Mouse (Mus musculus) cerebellum, adult 2 months (tissue): ENCODE data around the gene Zp1. TPM values are rescaled to one million over a fixed set of nuclear protein-coding genes. Genes with fewer than 3 reads are reported as not detected.

Source experiments
- DNase-seq, 2 experiments: peaks; one replicate each; pipeline ENCODE4 v3.0.0; 2021
- H3K27ac ChIP-seq: fragments of 200-500 bp; 2 replicates; pipeline ENCODE4 v1.5.1; 2012; ENCODE audit warnings: low read length, control low read depth, inconsistent platforms; ENCODE audit not compliant: insufficient read depth
- H3K27me3 ChIP-seq: fragments of 200-500 bp; 2 replicates; pipeline ENCODE4 v1.6.1; 2012; ENCODE audit warnings: inconsistent platforms, mild to moderate bottlenecking, low read length, moderate library complexity; ENCODE audit not compliant: control insufficient read depth, insufficient read depth
- H3K4me1 ChIP-seq: fragments of 200-500 bp; 2 replicates; pipeline ENCODE4 v1.6.1; 2011; ENCODE audit warnings: low read length; ENCODE audit not compliant: control insufficient read depth, insufficient read depth
- H3K4me3 ChIP-seq: fragments of 200-500 bp; replicated peaks from 2 replicates; pipeline ENCODE3; 2011; ENCODE audit warnings: mild to moderate bottlenecking, low read depth, low read length, control low read depth; ENCODE audit not compliant: insufficient read depth
- CTCF ChIP-seq: fragments of 200-500 bp; IDR thresholded peaks from 2 replicates; pipeline ENCODE4 v1.5.1; 2011; ENCODE audit warnings: low read depth, mild to moderate bottlenecking, control low read depth, low read length, moderate library complexity, borderline replicate concordance; ENCODE audit not compliant: insufficient read depth
- POLR2A ChIP-seq: fragments of 200-500 bp; IDR thresholded peaks from 2 replicates; pipeline ENCODE4 v1.6.1; 2011; ENCODE audit warnings: low read length, control low read depth, borderline replicate concordance; ENCODE audit not compliant: insufficient read depth
- WGBS: fragments of 180-500 bp; shearing (Covaris S2); methylation state at CpG from one replicate; pipeline ENCODE4 v1.1.7; 2018; 5-methylcytosine and 5-hydroxymethylcytosine counted together
- polyA plus RNA-seq: library from polyadenylated mRNA; depleted of rRNA; stranded (reverse); fragments of >200 nt; gene quantifications from 2 replicates; pipeline ENCODE4 v1.2.3, GENCODE M21; 2012

Zp1 gene
- polyA plus RNA-seq, 1 experiment = not detected

- WGBS = 65% methylated on average over 5 of the region's 5 CpGs
- Histone ChIP-seq H3K4me3 (no peak overlapping the region), H3K27ac (no peak overlapping the region), H3K27me3 (no peaks in the 10 kb centered on the region), H3K4me1 (peaks cover 9% of the 10 kb centered on the region)
- no peak for DNase-seq
- no peak for TF ChIP-seq CTCF
- no peak for TF ChIP-seq POLR2A
These were observed 3.9 kb downstream of the Zp1 start for GRCm38 (mm10) chr19:10916506-10916905.

- DNase-seq = no peak
- Histone ChIP-seq H3K4me1 (peaks cover 9% of the 10 kb centered on the region), H3K4me3 (no peak overlapping the region), H3K27ac (no peak overlapping the region), H3K27me3 (no peaks in the 10 kb centered on the region)
- no peak for TF ChIP-seq CTCF
- TF ChIP-seq POLR2A = no peak
- WGBS = 82% methylated on average over 2 of the region's 2 CpGs
These were observed 5.6 kb downstream of the Zp1 start for GRCm38 (mm10) chr19:10914870-10915269.

GRCm38 (mm10) chr19:10914291-10914690 is 6.1 kb downstream of the Zp1 start:
- Histone ChIP-seq H3K27me3 (no peaks in the 10 kb centered on the region), H3K27ac (no peak overlapping the region), H3K4me1 (peaks cover 9% of the 10 kb centered on the region), H3K4me3 (no peak overlapping the region)
- TF ChIP-seq POLR2A (no peak), CTCF (no peak)
- 64% methylated on average over 7 of the region's 7 CpGs for WGBS
- no peak for DNase-seq

- Histone ChIP-seq H3K4me3 (no peak overlapping the region), H3K4me1 (no peaks in the 10 kb centered on the region), H3K27ac (no peak overlapping the region), H3K27me3 (no peaks in the 10 kb centered on the region)
- no peak for DNase-seq
- TF ChIP-seq POLR2A (no peak), CTCF (no peak)
- 87% methylated on average over 6 of the region's 6 CpGs for WGBS
These were observed 11.2 kb downstream of the Zp1 start for GRCm38 (mm10) chr19:10909087-10909721.

GRCm38 (mm10) chr19:10907891-10908290 is 12.5 kb downstream of the Zp1 start:
- Histone ChIP-seq H3K27ac (no peak overlapping the region), H3K4me3 (no peak overlapping the region), H3K4me1 (no peaks in the 10 kb centered on the region), H3K27me3 (no peaks in the 10 kb centered on the region)
- peak; percentile 58 to 59 for DNase-seq
- WGBS = 51% methylated on average over 3 of the region's 3 CpGs
- TF ChIP-seq CTCF (peak; percentile 83), POLR2A (no peak)

- Histone ChIP-seq H3K4me1 (no peaks in the 10 kb centered on the region), H3K27ac (peak overlapping the region; percentile 71; the same call in 1 of the 2 replicates), H3K27me3 (no peaks in the 10 kb centered on the region), H3K4me3 (no peak overlapping the region)
- TF ChIP-seq CTCF = no peak
- no peak for TF ChIP-seq POLR2A
- no peak for DNase-seq
- WGBS = 76% methylated on average over 5 of the region's 5 CpGs
These were observed 14.8 kb downstream of the Zp1 start for GRCm38 (mm10) chr19:10905728-10906000.

GRCm38 (mm10) chr19:10904927-10905727 is 15.3 kb downstream of the Zp1 start:
- TF ChIP-seq CTCF (no peak), POLR2A (no peak)
- DNase-seq = peak in 1 of 2 experiments; percentile 48
- Histone ChIP-seq H3K4me3 (no peak overlapping the region), H3K27me3 (no peaks in the 10 kb centered on the region), H3K4me1 (no peaks in the 10 kb centered on the region; the same call in 1 of the 2 replicates), H3K27ac (peak overlapping the region; percentile 71; the same call in 1 of the 2 replicates)
- WGBS = 36% methylated on average over 7 of the region's 7 CpGs

- 80% methylated on average over 5 of the region's 5 CpGs for WGBS
- Histone ChIP-seq H3K4me1 (no peaks in the 10 kb centered on the region; the same call in 1 of the 2 replicates), H3K4me3 (no peak overlapping the region), H3K27me3 (no peaks in the 10 kb centered on the region), H3K27ac (no peak overlapping the region)
- TF ChIP-seq CTCF (no peak), POLR2A (no peak)
- no peak for DNase-seq
These were observed 15.9 kb downstream of the Zp1 start for GRCm38 (mm10) chr19:10904512-10904911.
